Mouse (Mus musculus) spleen, adult 2 months (tissue): ENCODE data around the gene Rgs1. TPM values are rescaled to one million over a fixed set of nuclear protein-coding genes. Genes with fewer than 3 reads are reported as not detected.

Source experiments
- DNase-seq, 2 experiments: peaks; one replicate each; pipeline versions ENCODE4 v3.0.0 to v3.0.0-alpha.2; 2012 to 2021; ENCODE audit warnings: low spot score in 2 of 2, low read depth in 1 of 2
- H3K27ac ChIP-seq: fragments of 200-500 bp; 2 replicates; pipeline ENCODE4 v1.5.1; 2012; ENCODE audit warnings: low read length, inconsistent platforms; ENCODE audit not compliant: insufficient read depth
- H3K27me3 ChIP-seq: fragments of 200-500 bp; 2 replicates; pipeline ENCODE4 v1.6.1; 2012; ENCODE audit warnings: mild to moderate bottlenecking, moderate library complexity, low read length, inconsistent platforms; ENCODE audit not compliant: control insufficient read depth, insufficient read depth
- H3K36me3 ChIP-seq: fragments of 200-500 bp; 2 replicates; pipeline ENCODE4 v1.6.1; 2012; ENCODE audit warnings: mild to moderate bottlenecking, low read length, inconsistent platforms; ENCODE audit not compliant: control insufficient read depth, insufficient read depth
- H3K4me1 ChIP-seq: fragments of 200-500 bp; 2 replicates; pipeline ENCODE4 v1.6.1; 2011; ENCODE audit warnings: inconsistent platforms; ENCODE audit not compliant: control insufficient read depth, insufficient read depth, insufficient read length
- H3K4me3 ChIP-seq: fragments of 200-500 bp; 2 replicates; pipeline ENCODE4 v1.5.1; 2011; ENCODE audit warnings: mild to moderate bottlenecking, inconsistent platforms; ENCODE audit not compliant: insufficient read depth, insufficient read length; ENCODE audit errors: extremely low read depth
- CTCF ChIP-seq: fragments of 200-500 bp; IDR thresholded peaks from 2 replicates; pipeline ENCODE4 v1.5.1; 2011; ENCODE audit warnings: mild to moderate bottlenecking, inconsistent platforms; ENCODE audit not compliant: insufficient read depth, insufficient read length, insufficient replicate concordance; ENCODE audit errors: extremely low read depth
- POLR2A ChIP-seq: fragments of 200-500 bp; IDR thresholded peaks from 2 replicates; pipeline ENCODE4 v1.6.1; 2011; ENCODE audit warnings: low read depth, low read length, inconsistent platforms
- whole genome bisulfite sequencing: fragments of 180-500 bp; shearing (Covaris S2); methylation state at CpG from one replicate; pipeline ENCODE4 v1.1.7; 2018; 5-methylcytosine and 5-hydroxymethylcytosine counted together
- polyA plus RNA-seq: library from polyadenylated mRNA; depleted of rRNA; stranded (reverse); fragments of >200 nt; gene quantifications from 2 replicates; pipeline ENCODE4 v1.2.3, GENCODE M21; 2012; rRNA removed

Rgs1 gene
- 1.1 and 1.4 TPM in 2 replicates for polyA plus RNA-seq

DNA sequence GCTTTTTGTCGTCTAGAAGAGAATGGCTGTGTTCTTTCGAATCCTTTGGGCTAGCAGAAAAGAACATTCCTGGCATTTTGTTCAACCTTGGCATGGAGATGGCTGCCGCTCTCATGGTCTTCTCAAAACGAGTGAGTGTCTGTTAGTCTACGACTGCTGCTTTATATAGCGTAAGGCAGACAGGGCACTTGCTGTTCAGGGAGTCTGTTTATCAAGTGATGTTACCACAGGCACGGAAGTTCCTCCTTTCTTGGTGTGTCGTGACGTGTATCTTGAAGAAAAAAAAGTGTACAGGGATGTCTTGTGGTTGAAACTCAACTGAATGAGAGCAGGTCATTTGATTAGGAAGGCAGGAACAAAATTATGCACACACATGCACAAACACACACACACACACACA, at the start of gene Rgs1:
Rgs1 (minus strand) TSS at position 320 of the 400 bp plus-strand sequence.
- Histone ChIP-seq H3K27ac (no peak within 1 kb of the TSS), H3K4me1 (no peaks in the 10 kb centered on the region), H3K36me3 (no peaks in the 10 kb centered on the region; the same call in 1 of the 2 replicates), H3K27me3 (no peaks in the 10 kb centered on the region), H3K4me3 (peak within 1 kb of the TSS; percentile 46)
- TF ChIP-seq CTCF (no peak), POLR2A (no peak)
- DNase-seq = peak; percentile 5 to 74
- WGBS = 11% methylated on average over 9 of the region's 9 CpGs

DNA sequence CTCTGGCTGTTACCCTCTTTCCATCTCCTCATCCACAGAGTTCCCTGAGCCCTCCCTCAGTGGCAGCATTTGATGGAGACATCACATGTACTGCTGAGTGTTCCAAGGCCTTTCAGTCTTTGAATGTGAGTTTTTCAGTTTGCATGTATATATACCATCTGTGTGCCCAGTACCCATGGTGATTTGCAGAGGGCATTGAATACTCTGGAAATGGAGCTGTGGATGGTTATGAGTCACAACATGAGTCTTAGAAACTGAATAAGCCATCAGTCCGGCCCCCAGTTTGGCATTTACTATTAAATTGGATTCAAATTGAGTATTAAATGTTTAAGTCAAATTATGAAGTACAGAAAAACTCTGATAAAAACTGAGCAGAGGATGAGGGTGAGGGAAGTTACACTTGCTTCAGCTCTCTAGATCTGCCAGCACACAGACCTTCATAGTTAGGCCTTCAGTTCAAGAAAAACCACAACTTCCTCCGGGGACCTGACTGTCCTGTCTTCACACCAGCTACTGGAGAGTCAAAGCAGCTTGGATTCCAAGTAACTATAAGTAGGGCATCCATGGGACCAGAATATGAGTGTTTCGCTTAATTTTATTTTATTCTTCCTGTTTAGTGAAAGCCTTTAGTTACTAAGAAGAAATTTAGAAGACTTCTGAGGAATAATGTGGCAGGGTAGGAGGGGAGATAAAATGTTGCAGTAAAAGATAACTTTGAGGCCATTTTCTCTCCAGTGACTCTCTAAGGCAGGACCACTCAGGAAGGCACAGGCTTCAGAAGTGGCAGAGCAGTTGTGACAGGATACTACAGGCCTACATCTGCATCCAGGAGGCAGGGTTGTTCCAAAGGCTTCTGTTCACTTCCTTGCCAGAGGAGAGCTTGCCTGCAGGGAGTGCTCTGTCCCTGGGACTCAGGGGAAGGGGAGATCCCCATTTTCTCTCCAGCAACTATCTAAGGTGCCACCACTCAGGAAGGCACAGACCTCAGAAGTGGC, 34.3 kb upstream of the Rgs1 start:
- no peak overlapping the region for H3K4me3 ChIP-seq
- TF ChIP-seq POLR2A (no peak), CTCF (no peak)
- no peak overlapping the region for H3K27ac ChIP-seq
- no peaks in the 10 kb centered on the region for H3K36me3 ChIP-seq
- WGBS = 50% methylated on average over 3 of the region's 3 CpGs
- no peak for DNase-seq
- H3K4me1 ChIP-seq = no peaks in the 10 kb centered on the region
- no peaks in the 10 kb centered on the region for H3K27me3 ChIP-seq

DNA sequence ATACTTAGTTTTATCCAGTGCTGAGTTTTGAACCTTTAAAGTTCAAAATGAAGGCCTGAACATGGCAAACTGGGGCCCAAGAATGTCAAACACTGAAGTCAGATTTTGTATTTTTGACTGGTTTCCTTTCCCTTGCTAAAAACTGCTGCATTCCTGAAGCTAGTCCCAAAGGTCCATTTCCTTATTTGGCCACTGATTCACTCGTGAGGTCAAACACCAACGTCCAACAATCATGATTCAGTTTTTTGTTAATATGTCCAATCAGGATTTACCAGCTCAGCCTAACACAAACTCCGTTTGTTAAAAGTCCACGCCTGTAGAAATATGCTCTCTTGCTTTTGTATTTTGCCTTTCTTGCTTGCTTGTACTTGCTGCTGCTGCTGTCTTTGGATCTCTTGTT, 31.0 kb upstream of the Rgs1 start:
- no peak overlapping the region for H3K27ac ChIP-seq
- no peak for DNase-seq
- no peak overlapping the region for H3K4me3 ChIP-seq
- TF ChIP-seq POLR2A (no peak), CTCF (no peak)
- H3K4me1 ChIP-seq = no peaks in the 10 kb centered on the region
- H3K36me3 ChIP-seq = no peaks in the 10 kb centered on the region
- WGBS = 87% methylated on average over 4 of the region's 4 CpGs
- H3K27me3 ChIP-seq = no peaks in the 10 kb centered on the region

DNA sequence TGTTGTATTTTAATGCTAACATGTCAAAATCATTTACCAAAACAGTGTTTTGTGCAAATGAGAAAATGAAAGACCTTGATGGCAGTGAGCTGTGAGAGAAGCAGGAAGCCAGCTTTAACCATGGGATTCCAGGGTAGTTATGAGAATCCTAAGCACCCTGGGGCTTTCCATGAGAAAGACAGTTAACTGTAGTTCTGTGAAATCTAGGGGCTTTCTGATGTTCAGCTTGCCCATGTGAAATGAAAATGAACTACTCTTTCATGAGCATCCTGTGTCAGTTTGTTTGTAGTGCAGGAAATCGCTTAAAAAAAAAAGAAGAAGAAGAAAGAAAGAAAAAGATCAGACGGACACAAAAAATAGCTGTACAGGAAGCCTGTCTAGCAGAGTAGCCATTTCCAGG, 23.9 kb upstream of the Rgs1 start:
- Histone ChIP-seq H3K4me1 (no peaks in the 10 kb centered on the region), H3K36me3 (no peaks in the 10 kb centered on the region), H3K27ac (no peak overlapping the region; the same call in 1 of the 2 replicates), H3K4me3 (no peak overlapping the region), H3K27me3 (no peaks in the 10 kb centered on the region)
- no peak for DNase-seq
- WGBS = 35% methylated on average over 2 of the region's 2 CpGs
- no peak for TF ChIP-seq POLR2A
- no peak for TF ChIP-seq CTCF

DNA sequence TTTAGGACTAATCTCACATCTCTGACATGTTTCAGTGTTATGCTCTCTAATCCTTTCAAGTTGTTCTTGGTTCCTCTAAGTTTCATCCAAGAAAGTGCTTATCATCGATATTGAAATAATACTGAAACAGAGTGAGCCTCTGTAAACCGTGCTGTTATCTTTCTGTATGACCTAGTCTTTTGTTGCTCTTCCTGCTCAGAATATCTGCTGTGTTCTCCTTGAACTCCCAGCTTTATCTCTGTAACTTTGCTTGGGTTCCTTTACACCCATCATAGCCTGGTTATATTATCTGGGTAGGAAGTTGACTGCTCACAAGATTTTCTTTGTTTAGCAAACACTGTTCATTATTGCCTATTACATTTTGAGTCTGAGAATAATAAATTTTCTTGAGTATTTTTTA, 20.1 kb upstream of the Rgs1 start:
- no peak for DNase-seq
- no peaks in the 10 kb centered on the region for H3K27me3 ChIP-seq
- 82% methylated on average over 2 of the region's 2 CpGs for WGBS
- H3K27ac ChIP-seq = no peak overlapping the region
- no peak overlapping the region for H3K4me3 ChIP-seq
- no peaks in the 10 kb centered on the region for H3K36me3 ChIP-seq
- no peaks in the 10 kb centered on the region for H3K4me1 ChIP-seq
- no peak for TF ChIP-seq CTCF
- TF ChIP-seq POLR2A = no peak

DNA sequence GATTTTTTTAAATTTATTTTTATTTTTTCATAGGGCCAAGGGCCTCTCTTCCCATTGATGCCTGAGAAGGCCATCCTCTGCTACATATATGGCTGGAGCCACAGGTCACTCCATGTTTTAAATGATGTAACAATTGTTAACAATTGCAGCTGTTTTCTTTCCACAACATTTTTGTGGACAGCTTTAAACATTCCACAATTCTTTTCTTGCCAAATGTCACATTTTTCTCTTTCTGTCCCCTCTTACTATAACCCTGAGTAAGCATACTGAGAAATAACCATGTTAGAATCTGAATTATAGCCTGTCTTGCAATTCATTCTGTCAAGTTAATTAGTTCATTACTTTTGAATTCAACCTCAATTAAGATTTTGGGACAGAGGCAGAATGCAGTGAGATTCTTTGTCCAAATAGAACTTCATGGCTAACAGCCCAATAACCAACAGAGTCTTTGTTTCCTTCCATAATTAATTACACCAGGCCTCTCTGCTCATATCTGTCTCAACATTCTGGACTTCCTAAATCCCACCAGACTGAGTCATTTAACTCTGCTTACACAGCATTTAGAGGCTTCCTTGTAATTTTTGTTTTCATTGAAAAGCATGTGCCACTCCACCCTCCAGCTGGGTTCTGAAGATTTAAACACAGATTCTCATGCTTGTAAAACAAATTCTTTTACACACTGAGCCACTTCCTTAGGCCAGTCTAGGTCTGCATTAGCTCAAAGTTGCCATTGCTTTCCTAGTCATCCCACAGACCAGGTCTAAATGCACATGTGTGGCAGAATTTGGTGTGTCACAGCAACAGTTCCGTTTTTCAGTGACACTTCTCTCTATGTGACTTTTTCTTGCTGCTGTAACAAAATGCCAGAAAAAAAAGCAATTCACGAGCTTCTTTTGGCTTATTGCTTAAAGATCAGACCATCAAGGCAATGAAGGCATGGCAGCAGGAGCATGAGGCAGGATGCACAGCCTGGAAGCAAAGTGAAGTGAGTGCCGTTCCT, 18.7 kb upstream of the Rgs1 start:
- Histone ChIP-seq H3K4me1 (no peaks in the 10 kb centered on the region), H3K27me3 (no peaks in the 10 kb centered on the region), H3K27ac (peak overlapping the region; percentile 12; the same call in 1 of the 2 replicates), H3K4me3 (no peak overlapping the region), H3K36me3 (no peaks in the 10 kb centered on the region)
- TF ChIP-seq POLR2A (no peak), CTCF (no peak)
- no peak for DNase-seq
- 72% methylated on average over 3 of the region's 3 CpGs for WGBS
